Mouse (Mus musculus): ENCODE data around the gene Cript. TPM values are rescaled to one million over a fixed set of nuclear protein-coding genes. Genes with fewer than 3 reads are reported as not detected.

The Cript gene
- 161 and 172 TPM in 2 replicates for polyA plus RNA-seq (2016; fragmentation: Nextera tagmentation; extraction: Ambion mirVana)

- Histone ChIP-seq H3K27me3 (ENCODE audit: low read depth, poor library complexity, severe bottlenecking) (no peaks in the 10 kb centered on the region), H3K27ac (replicated peaks) (peak within 1 kb of the TSS; percentile 86), H3K4me1 (peaks cover 23% of the 10 kb centered on the region), H3K4me3 (peak within 1 kb of the TSS; percentile 97), H3K9me3 (replicated peaks) (no peaks in the 10 kb centered on the region; the same call in 1 of the 2 replicates), H3K36me3 (peaks cover 37% of the 10 kb centered on the region)
- under 1% methylated on average over 43 of the region's 43 CpGs for WGBS
- peak; percentile 98 for DNase-seq (ENCODE audit: low spot score)
Observed at GRCm38 (mm10) chr17:87025269-87025949, at the start of gene Cript, which contains the start of gene Pigf. Gene Cript (plus strand): TSS chr17:87025550. Gene Pigf (minus strand): TSS chr17:87025406.

- WGBS = 85% methylated on average over 10 of the region's 10 CpGs
- Histone ChIP-seq H3K4me3 (no peak overlapping the region), H3K27ac (replicated peaks) (no peak overlapping the region), H3K36me3 (peaks cover 56% of the 10 kb centered on the region), H3K4me1 (no peaks in the 10 kb centered on the region), H3K27me3 (ENCODE audit: low read depth, poor library complexity, severe bottlenecking) (no peaks in the 10 kb centered on the region), H3K9me3 (replicated peaks) (no peaks in the 10 kb centered on the region)
- DNase-seq (ENCODE audit: low spot score) = no peak
Observed at GRCm38 (mm10) chr17:86976387-86976786, 49.0 kb upstream of the Cript start.

- H3K9me3 ChIP-seq (replicated peaks) = no peaks in the 10 kb centered on the region
- peaks cover 4% of the 10 kb centered on the region; the same call in 1 of the 2 replicates for H3K4me1 ChIP-seq
- no peak overlapping the region for H3K27ac ChIP-seq (replicated peaks)
- H3K36me3 ChIP-seq = peaks cover 63% of the 10 kb centered on the region
- H3K4me3 ChIP-seq = no peak overlapping the region
- WGBS = 90% methylated on average over 6 of the region's 6 CpGs
- no peak for DNase-seq (ENCODE audit: low spot score)
- no peaks in the 10 kb centered on the region for H3K27me3 ChIP-seq (ENCODE audit: low read depth, poor library complexity, severe bottlenecking)
Observed at GRCm38 (mm10) chr17:86978496-86978895, 46.9 kb upstream of the Cript start.

- H3K36me3 ChIP-seq = peaks cover 47% of the 10 kb centered on the region
- H3K27ac ChIP-seq (replicated peaks) = no peak overlapping the region
- 100% methylated on average over 1 of the region's 1 CpGs for WGBS
- H3K4me1 ChIP-seq = peaks cover 20% of the 10 kb centered on the region
- no peak for DNase-seq (ENCODE audit: low spot score)
- no peak overlapping the region for H3K4me3 ChIP-seq
- H3K27me3 ChIP-seq (ENCODE audit: low read depth, poor library complexity, severe bottlenecking) = no peaks in the 10 kb centered on the region
- H3K9me3 ChIP-seq (replicated peaks) = no peaks in the 10 kb centered on the region
Observed at GRCm38 (mm10) chr17:86981205-86981604, 44.1 kb upstream of the Cript start.

GRCm38 (mm10) chr17:86981701-86982100, 43.6 kb upstream of the Cript start:
- 97% methylated on average over 2 of the region's 2 CpGs for WGBS
- peaks cover 25% of the 10 kb centered on the region for H3K4me1 ChIP-seq
- H3K27me3 ChIP-seq (ENCODE audit: low read depth, poor library complexity, severe bottlenecking) = no peaks in the 10 kb centered on the region
- H3K9me3 ChIP-seq (replicated peaks) = no peaks in the 10 kb centered on the region
- no peak overlapping the region for H3K27ac ChIP-seq (replicated peaks)
- DNase-seq (ENCODE audit: low spot score) = no peak
- H3K36me3 ChIP-seq = peaks cover 43% of the 10 kb centered on the region
- no peak overlapping the region for H3K4me3 ChIP-seq

- Histone ChIP-seq H3K4me1 (peaks cover 33% of the 10 kb centered on the region), H3K27ac (replicated peaks) (no peak overlapping the region), H3K4me3 (no peak overlapping the region), H3K36me3 (peaks cover 43% of the 10 kb centered on the region), H3K27me3 (ENCODE audit: low read depth, poor library complexity, severe bottlenecking) (no peaks in the 10 kb centered on the region), H3K9me3 (replicated peaks) (no peaks in the 10 kb centered on the region)
- no peak for DNase-seq (ENCODE audit: low spot score)
- 66% methylated on average over 9 of the region's 9 CpGs for WGBS
Observed at GRCm38 (mm10) chr17:86982497-86982896, 42.9 kb upstream of the Cript start.

GRCm38 (mm10) chr17:86986449-86987138, 38.8 kb upstream of the Cript start:
- Histone ChIP-seq H3K27me3 (ENCODE audit: low read depth, poor library complexity, severe bottlenecking) (no peaks in the 10 kb centered on the region), H3K4me3 (no peak overlapping the region), H3K36me3 (peaks cover 17% of the 10 kb centered on the region), H3K4me1 (peaks cover 58% of the 10 kb centered on the region), H3K9me3 (replicated peaks) (no peaks in the 10 kb centered on the region), H3K27ac (replicated peaks) (peak overlapping the region; percentile 65)
- DNase-seq (ENCODE audit: low spot score) = no peak
- 64% methylated on average over 17 of the region's 17 CpGs for WGBS

GRCm38 (mm10) chr17:86988161-86988560, 37.2 kb upstream of the Cript start:
- peak overlapping the region; percentile 55; the same call in 1 of the 2 replicates for H3K27ac ChIP-seq (replicated peaks)
- H3K4me1 ChIP-seq = peaks cover 55% of the 10 kb centered on the region
- H3K9me3 ChIP-seq (replicated peaks) = no peaks in the 10 kb centered on the region
- peaks cover 13% of the 10 kb centered on the region for H3K36me3 ChIP-seq
- no peak overlapping the region for H3K4me3 ChIP-seq
- no peak for DNase-seq (ENCODE audit: low spot score)
- H3K27me3 ChIP-seq (ENCODE audit: low read depth, poor library complexity, severe bottlenecking) = no peaks in the 10 kb centered on the region
- WGBS = 87% methylated on average over 5 of the region's 5 CpGs

GRCm38 (mm10) chr17:86988601-86989184, 36.7 kb upstream of the Cript start:
- Histone ChIP-seq H3K4me3 (no peak overlapping the region), H3K27ac (replicated peaks) (peak overlapping the region; percentile 55), H3K27me3 (ENCODE audit: low read depth, poor library complexity, severe bottlenecking) (no peaks in the 10 kb centered on the region), H3K36me3 (peaks cover 8% of the 10 kb centered on the region), H3K9me3 (replicated peaks) (no peaks in the 10 kb centered on the region), H3K4me1 (peaks cover 55% of the 10 kb centered on the region)
- 61% methylated on average over 6 of the region's 6 CpGs for WGBS
- DNase-seq (ENCODE audit: low spot score) = peak; percentile 29

- no peaks in the 10 kb centered on the region for H3K9me3 ChIP-seq (replicated peaks)
- H3K27me3 ChIP-seq (ENCODE audit: low read depth, poor library complexity, severe bottlenecking) = no peaks in the 10 kb centered on the region
- H3K4me3 ChIP-seq = no peak overlapping the region
- no peak for DNase-seq (ENCODE audit: low spot score)
- H3K4me1 ChIP-seq = peaks cover 38% of the 10 kb centered on the region
- H3K36me3 ChIP-seq = peaks cover 4% of the 10 kb centered on the region; the same call in 1 of the 2 replicates
- H3K27ac ChIP-seq (replicated peaks) = no peak overlapping the region
- WGBS = 94% methylated on average over 8 of the region's 8 CpGs
Observed at GRCm38 (mm10) chr17:86991306-86991705, 34.0 kb upstream of the Cript start.

- no peak overlapping the region for H3K4me3 ChIP-seq
- WGBS = 94% methylated on average over 6 of the region's 6 CpGs
- peaks cover 32% of the 10 kb centered on the region for H3K36me3 ChIP-seq
- no peaks in the 10 kb centered on the region for H3K9me3 ChIP-seq (replicated peaks)
- H3K4me1 ChIP-seq = no peaks in the 10 kb centered on the region
- no peak overlapping the region for H3K27ac ChIP-seq (replicated peaks)
- DNase-seq (ENCODE audit: low spot score) = no peak
- no peaks in the 10 kb centered on the region for H3K27me3 ChIP-seq (ENCODE audit: low read depth, poor library complexity, severe bottlenecking)
Observed at GRCm38 (mm10) chr17:86997323-86997722, 28.0 kb upstream of the Cript start.

- Histone ChIP-seq H3K4me3 (no peak overlapping the region), H3K27me3 (ENCODE audit: low read depth, poor library complexity, severe bottlenecking) (no peaks in the 10 kb centered on the region), H3K4me1 (no peaks in the 10 kb centered on the region), H3K9me3 (replicated peaks) (no peaks in the 10 kb centered on the region), H3K27ac (replicated peaks) (no peak overlapping the region), H3K36me3 (peaks cover 26% of the 10 kb centered on the region)
- WGBS = 93% methylated on average over 3 of the region's 3 CpGs
- no peak for DNase-seq (ENCODE audit: low spot score)
Observed at GRCm38 (mm10) chr17:87008950-87009349, 16.4 kb upstream of the Cript start.
